In genomic region chr10:57477121-57477843, GRCm38 (mm10) we compare ENCODE assay signal across 19 mouse cellular contexts. TPM values are rescaled to one million over a fixed set of nuclear protein-coding genes. Genes with fewer than 3 reads are reported as not detected.
DNase-seq lines count a peak whose midpoint lies in the region; ATAC-seq and TF ChIP-seq lines count a peak whose summit lies in the region.
"Had no signal": no experiment of that assay in that cellular context is flagged by ENCODE, and none has a peak within 500 bp of the region (broad histone marks: within the 10 kb centered on the region; RNA-seq: fewer than 3 reads in every experiment).

No protein-coding gene starts in this region.

- H3K27ac ChIP-seq in ES-E14 (ENCODE audit: insufficient read depth, low read depth, low read length, poor library complexity, severe bottlenecking): no peak overlapping the region
- H3K27ac ChIP-seq: embryonic facial prominence, embryonic 10.5 days; gastrocnemius, adult 2 months; heart, embryonic 13.5 days; hindbrain, embryonic 13.5 days; hindbrain, postnatal 0 days had no signal

- no peaks in the 10 kb centered on the region for H3K36me3 ChIP-seq in ES-E14 (ENCODE audit: control insufficient read depth, insufficient read depth, low read length, poor library complexity, severe bottlenecking)
- H3K36me3 ChIP-seq: embryonic facial prominence, embryonic 10.5 days; heart, embryonic 13.5 days; hindbrain, embryonic 13.5 days had no signal

- ATAC-seq in megakaryocyte progenitor cell, adult 5-6 weeks (replicated peaks; ENCODE audit: poor library complexity): no peak
- ATAC-seq: forebrain, embryonic 14.5 days; hindbrain, postnatal 0 days had no signal

- DNase-seq in adrenal gland, adult 2 months: peak; percentile 17
- no peak for DNase-seq in adrenal gland, adult 18-20 months (ENCODE audit: low spot score in 2 of 2)
- DNase-seq in ES-E14 (ENCODE audit: low read depth, low spot score) (peak; percentile 27), R1 (ENCODE audit: low read depth, low spot score) (peak; percentile 85)
- DNase-seq in embryo, embryonic 9.5 days (ENCODE audit: extremely low spot score): no peak
- DNase-seq in heart, postnatal 4 days: no peak
- DNase-seq: adrenal gland, postnatal 25 days; cerebellum, adult 18-20 months; cerebellum, adult 9-11 months; cerebellum, postnatal 36 days; gastrocnemius, adult 2 months; gastrocnemius, postnatal 25 days; kidney, adult 11 months had no signal

- in situ Hi-C loops in ES-E14 (cut with MboI; ENCODE audit: low sequenced_read_pairs in 2 of 2, unreplicated experiment in 2 of 2): loop anchor here in 1 of 2 experiments (25.0 kb wide), 1 partner anchor 1090 kb away; the partner anchor contains the start of gene Gja1

- no peak overlapping the region for H3K9ac ChIP-seq in ES-E14 (ENCODE audit: insufficient read depth, low read depth, low read length, poor library complexity, severe bottlenecking)
- H3K9ac ChIP-seq: heart, embryonic 13.5 days; hindbrain, embryonic 13.5 days had no signal

- H3K4me1 ChIP-seq in ES-E14 (ENCODE audit: control insufficient read depth in 2 of 2, insufficient read depth in 2 of 2, low read length in 2 of 2, poor library complexity in 1 of 2): peaks cover 0 to 3% of the 10 kb centered on the region in 2 experiments; a peak in 1 of 4 replicates
- H3K4me1 ChIP-seq: embryonic facial prominence, embryonic 10.5 days; heart, embryonic 13.5 days; hindbrain, embryonic 13.5 days had no signal

- no peaks in the 10 kb centered on the region for H3K9me3 ChIP-seq in ES-E14 (ENCODE audit: control insufficient read depth, insufficient read depth, low read depth, low read length)
- H3K9me3 ChIP-seq: embryonic facial prominence, embryonic 10.5 days; heart, embryonic 13.5 days; hindbrain, embryonic 13.5 days had no signal

- H3K4me3 ChIP-seq in ES-E14 (ENCODE audit: insufficient read depth in 1 of 2, low read depth in 1 of 2, low read length in 2 of 2, poor library complexity in 1 of 2, severe bottlenecking in 1 of 2): no peak overlapping the region
- H3K4me3 ChIP-seq: embryonic facial prominence, embryonic 10.5 days; gastrocnemius, adult 2 months; heart, embryonic 13.5 days; hindbrain, embryonic 13.5 days had no signal

TF ChIP-seq in ES-E14, 5 proteins besides CTCF, POLR2A, EP300 and RAD21:
- TF ChIP-seq ZC3H11A (IDR thresholded peaks at IDR 0.05; ENCODE audit: borderline replicate concordance, low read depth, low read length) (no peak), CHD2 (IDR thresholded peaks at IDR 0.05; ENCODE audit: low read depth, low read length) (no peak), HCFC1 (IDR thresholded peaks at IDR 0.05; ENCODE audit: borderline replicate concordance, insufficient read depth, low read length) (no peak), ZNF384 (IDR thresholded peaks at IDR 0.05; ENCODE audit: low read depth, low read length) (no peak), MAFK (IDR thresholded peaks at IDR 0.05; ENCODE audit: insufficient read depth, low read depth, low read length) (no peak)
TF ChIP-seq in ES-E14: peak in this region for 0.

RNA-seq across cellular contexts. Expression of gene Hsf2, which starts 8.9 kb away (rescaled TPM):
- total RNA-seq in adrenal gland, adult 2 months (2021): 10 to 100 TPM; 15.0 to 17.9 TPM
- 1.5 and 1.9 TPM in 2 replicates for polyA plus RNA-seq in adrenal gland, adult 2 months (2012; rRNA removed)
- 10 to 100 TPM; 12.4 to 16.5 TPM for total RNA-seq in adrenal gland, adult 18-20 months (2021)
- 29.0 and 32.0 TPM in 2 replicates for total RNA-seq in ES-E14 (2012; rRNA removed)
- total RNA-seq in heart, postnatal 4 days (2021): 10 to 100 TPM; 23.6 to 24.6 TPM
- total RNA-seq in megakaryocyte progenitor cell, adult 5-6 weeks (2015): 14.6 and 19.4 TPM in 2 replicates
- 17.1 and 18.4 TPM in 2 replicates for total RNA-seq in megakaryocyte progenitor cell, adult 5-6 weeks (2017)

RNA-seq across cellular contexts. Expression of gene Serinc1, which starts 55.0 kb away (rescaled TPM):
- total RNA-seq in adrenal gland, adult 2 months (2021): 100 to 1,000 TPM; 319 to 366 TPM
- 30.5 and 45.6 TPM in 2 replicates for polyA plus RNA-seq in adrenal gland, adult 2 months (2012; rRNA removed)
- 100 to 1,000 TPM; 309 to 380 TPM for total RNA-seq in adrenal gland, adult 18-20 months (2021)
- total RNA-seq in ES-E14 (2012; rRNA removed): 143 and 153 TPM in 2 replicates
- 100 to 1,000 TPM; 212 to 222 TPM for total RNA-seq in heart, postnatal 4 days (2021)
- total RNA-seq in megakaryocyte progenitor cell, adult 5-6 weeks (2015): 75.7 and 80.8 TPM in 2 replicates
- total RNA-seq in megakaryocyte progenitor cell, adult 5-6 weeks (2017): 55.1 and 71.1 TPM in 2 replicates

Comparison
In these comparisons a context has a peak if more than half of its experiments do, and no peak if none do; other contexts are left out.
1. DNase-seq: peak in adrenal gland, adult 2 months (single experiment), ES-E14 (single experiment) and R1 (single experiment); none in adrenal gland, adult 18-20 months (0 of 2), embryo, embryonic 9.5 days (single experiment) and heart, postnatal 4 days (single experiment).